Mouse (Mus musculus) brain, embryonic 14.5 days (tissue): ENCODE measurements at regions not wholly inside any gene's neighbourhood (a gene's known extent, or its start where the extent isn't known, plus 50 kb on each side); places are given as distances from the start of the nearest gene placed in this dataset.

ENCODE experiments used
- CTCF ChIP-seq: fragments of 200-500 bp; IDR thresholded peaks from 2 replicates; pipeline ENCODE4 v1.5.1; 2012; ENCODE audit warnings: inconsistent platforms, mild to moderate bottlenecking, moderate library complexity, borderline replicate concordance; ENCODE audit not compliant: insufficient read depth, insufficient read length; ENCODE audit errors: extremely low read depth
- POLR2A ChIP-seq: fragments of 200-500 bp; IDR thresholded peaks from 2 replicates; pipeline ENCODE4 v1.6.1; 2012; ENCODE audit warnings: mild to moderate bottlenecking, inconsistent platforms, borderline replicate concordance; ENCODE audit not compliant: poor library complexity, insufficient read depth, insufficient read length, severe bottlenecking; ENCODE audit errors: extremely low read depth

DNA sequence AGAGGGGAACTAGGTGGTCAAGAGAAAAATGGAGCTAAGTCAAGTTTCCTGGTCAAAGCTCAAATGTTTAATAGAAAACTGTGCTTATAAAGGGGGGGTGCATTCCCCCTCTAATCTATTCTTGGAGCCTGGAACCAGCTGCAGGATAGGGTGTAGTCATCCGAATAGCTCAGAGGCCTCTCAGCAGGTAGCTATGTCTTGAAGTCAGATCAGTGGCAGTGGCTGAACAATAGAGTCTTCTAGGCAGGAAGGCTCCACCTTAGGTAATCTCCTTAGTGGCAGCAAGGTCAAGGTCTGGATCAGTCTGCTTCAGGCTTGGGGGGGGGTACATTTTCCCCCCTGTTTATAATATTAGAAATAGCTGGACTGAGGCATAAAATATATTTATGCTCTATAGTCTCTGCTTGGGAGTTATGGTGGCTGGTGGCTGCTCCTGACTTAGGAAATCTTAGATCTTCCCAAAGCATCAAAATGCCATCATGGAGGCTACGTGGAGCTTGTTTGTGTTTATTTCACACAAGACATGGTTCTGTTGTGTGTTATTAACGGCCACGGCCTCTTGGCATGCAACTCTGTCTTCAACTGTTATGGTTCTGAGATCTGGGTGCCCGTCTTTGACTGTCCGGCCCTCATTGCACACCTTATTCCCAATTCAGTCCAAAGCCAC, 1984.1 kb downstream of the Cntnap5b start:
- TF ChIP-seq CTCF, result no peak
- no peak for TF ChIP-seq POLR2A
